Mouse (Mus musculus) intestine, embryonic 16.5 days (tissue): ENCODE measurements around the gene Cers6. TPM values are rescaled to one million over a fixed set of nuclear protein-coding genes. Genes with fewer than 3 reads are reported as not detected.

ENCODE experiments used
- ATAC-seq: fragments of 200-750 bp; cut with Nextera tagmentation; 2 replicates; pipeline ENCODE4 v1.8.0; 2017; ENCODE audit warnings: moderate TSS enrichment, moderate library complexity
- H3K27ac ChIP-seq: fragments of 300-500 bp; sonication (generic); 2 replicates; pipeline ENCODE4 v1.5.1; 2014; ENCODE audit warnings: mild to moderate bottlenecking, low read length
- H3K27me3 ChIP-seq: fragments of 300-500 bp; sonication (generic); replicated peaks from 2 replicates; pipeline ENCODE4 v1.6.1; 2014; ENCODE audit warnings: low read length, control low read depth, mixed read lengths; ENCODE audit not compliant: control insufficient read depth, insufficient read depth
- H3K36me3 ChIP-seq: fragments of 300-500 bp; sonication (generic); 2 replicates; pipeline ENCODE4 v1.6.1; 2014; ENCODE audit warnings: low read length, control low read depth; ENCODE audit not compliant: control insufficient read depth, insufficient read depth
- H3K4me1 ChIP-seq: fragments of 300-500 bp; sonication (generic); 2 replicates; pipeline ENCODE4 v1.6.1; 2014; ENCODE audit warnings: low read length, control low read depth, mixed read lengths; ENCODE audit not compliant: control insufficient read depth, insufficient read depth
- H3K4me2 ChIP-seq: fragments of 300-500 bp; sonication (generic); 2 replicates; pipeline ENCODE4 v1.6.1; 2014; ENCODE audit warnings: low read depth, low read length, control low read depth
- H3K4me3 ChIP-seq: fragments of 300-500 bp; sonication (generic); 2 replicates; pipeline ENCODE4 v1.5.1; 2014; ENCODE audit warnings: mild to moderate bottlenecking, low read length
- H3K9ac ChIP-seq: fragments of 300-500 bp; sonication (generic); 2 replicates; pipeline ENCODE4 v1.6.1; 2014; ENCODE audit warnings: low read depth, low read length
- H3K9me3 ChIP-seq: fragments of 300-500 bp; sonication (generic); 2 replicates; pipeline ENCODE4 v1.6.1; 2016; ENCODE audit warnings: low read length, control low read depth; ENCODE audit not compliant: control insufficient read depth
- WGBS: fragments of 180-500 bp; shearing (Covaris S2); extraction: QIAGEN DNeasy Blood & Tissue Kit; methylation state at CpG from one replicate; pipeline ENCODE4 v1.1.7; 2014; 5-methylcytosine and 5-hydroxymethylcytosine counted together
- polyA plus RNA-seq: library from polyadenylated mRNA; unstranded; fragments of >200 nt; fragmentation: Nextera tagmentation; extraction: Ambion mirVana; gene quantifications from 2 replicates; pipeline ENCODE4 v1.2.1, GENCODE M21; 2015

The Cers6 gene
- polyA plus RNA-seq, 1 experiment from 2014 or later: 39.6 TPM

DNA sequence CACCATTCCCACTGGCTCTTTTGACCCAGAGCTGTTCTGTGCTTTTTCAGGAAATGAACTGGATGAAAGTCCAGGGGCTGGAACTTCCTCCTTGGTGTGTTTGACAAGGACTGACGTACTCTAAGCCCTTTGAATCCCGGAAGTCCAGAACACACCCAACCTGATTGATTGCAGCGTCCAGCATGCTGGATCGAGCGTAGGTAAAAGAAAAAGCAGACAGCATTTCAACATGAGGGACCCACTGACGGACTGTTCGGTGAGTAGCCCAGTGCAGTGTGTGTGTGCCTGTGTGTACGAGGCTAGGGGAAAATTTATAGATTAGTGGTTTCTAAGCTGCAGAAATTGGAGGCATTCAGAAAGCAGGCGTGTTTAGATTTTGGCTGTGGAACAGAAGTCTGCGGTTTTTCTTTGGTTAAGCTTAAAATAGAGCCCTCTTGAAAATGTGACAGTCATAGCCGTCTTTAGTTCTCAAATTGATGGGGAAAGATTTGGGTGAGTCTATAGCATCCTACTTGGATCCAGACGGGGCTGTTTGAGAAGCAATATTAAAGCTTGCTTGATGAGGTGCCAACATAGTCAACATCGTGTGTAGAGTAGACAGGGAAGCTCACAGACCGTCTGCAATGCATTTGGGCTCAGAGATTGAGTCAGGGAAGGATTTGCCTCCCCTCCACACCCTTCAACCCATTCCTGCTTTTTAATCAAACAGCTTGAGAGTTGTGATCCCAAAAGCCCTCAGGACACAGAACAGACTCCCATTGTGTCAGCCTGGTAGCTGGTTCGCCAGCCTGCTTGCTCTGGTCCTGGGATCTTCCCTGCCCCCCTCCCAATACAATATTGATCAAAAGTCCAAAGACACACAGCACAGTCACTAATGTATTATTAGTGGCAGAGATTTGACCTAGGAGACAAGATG is 274.7 kb downstream of the Cers6 start, which contains the start of gene Nostrin:
Nostrin (plus strand) TSS at position 140 of the 916 bp plus-strand sequence.
- WGBS: 25% methylated on average over 15 of the region's 15 CpGs
- Histone ChIP-seq H3K9me3 (no peaks in the 10 kb centered on the region), H3K27ac (peak within 1 kb of the TSS; percentile 74), H3K36me3 (no peaks in the 10 kb centered on the region), H3K4me1 (peaks cover 9% of the 10 kb centered on the region), H3K4me3 (peak within 1 kb of the TSS; percentile 49), H3K4me2 (peak within 1 kb of the TSS; percentile 44), H3K27me3 (no peaks in the 10 kb centered on the region), H3K9ac (peak within 1 kb of the TSS; percentile 46)
- ATAC-seq: peak; percentile 92

DNA sequence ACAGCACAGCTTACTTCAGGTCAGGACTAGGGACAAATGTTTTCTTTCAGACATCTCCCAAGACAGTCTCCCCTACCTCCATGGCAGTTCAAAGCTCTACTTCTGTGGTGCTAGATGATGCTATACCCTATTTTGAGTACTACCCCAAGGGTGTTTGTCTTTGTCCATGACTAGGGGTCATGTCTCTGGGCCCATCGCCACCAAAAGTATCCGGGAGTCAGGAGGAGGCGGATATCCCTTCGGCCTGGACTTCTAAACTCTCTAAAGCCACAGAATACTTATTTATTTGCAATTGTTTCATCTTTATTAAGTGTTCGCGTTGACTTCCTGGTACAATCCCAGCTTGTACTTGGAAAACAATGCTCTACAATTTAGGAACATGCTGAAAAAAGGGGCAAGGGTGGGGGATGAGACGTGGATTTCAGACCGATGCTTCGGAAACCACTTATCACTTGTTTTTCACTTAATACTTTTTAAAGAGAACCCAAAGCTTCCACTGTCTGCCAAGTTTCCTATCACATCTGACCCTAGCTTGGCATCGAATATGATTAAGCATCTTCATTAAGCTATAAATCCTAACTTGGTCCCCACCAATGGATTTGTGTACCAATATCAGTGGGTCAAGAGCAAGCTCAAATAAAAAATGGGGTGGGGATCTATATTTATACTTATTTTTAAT is 276.3 kb downstream of the Cers6 start:
- no peak overlapping the region for H3K4me3 ChIP-seq
- no peaks in the 10 kb centered on the region for H3K27me3 ChIP-seq
- H3K4me2 ChIP-seq: peak overlapping the region; percentile 44; the same call in 1 of the 2 replicates
- ATAC-seq: no peak
- H3K36me3 ChIP-seq: no peaks in the 10 kb centered on the region
- H3K27ac ChIP-seq: no peak overlapping the region
- 86% methylated on average over 10 of the region's 10 CpGs for WGBS
- no peaks in the 10 kb centered on the region for H3K9me3 ChIP-seq
- H3K4me1 ChIP-seq: peaks cover 9% of the 10 kb centered on the region
- no peak overlapping the region for H3K9ac ChIP-seq

DNA sequence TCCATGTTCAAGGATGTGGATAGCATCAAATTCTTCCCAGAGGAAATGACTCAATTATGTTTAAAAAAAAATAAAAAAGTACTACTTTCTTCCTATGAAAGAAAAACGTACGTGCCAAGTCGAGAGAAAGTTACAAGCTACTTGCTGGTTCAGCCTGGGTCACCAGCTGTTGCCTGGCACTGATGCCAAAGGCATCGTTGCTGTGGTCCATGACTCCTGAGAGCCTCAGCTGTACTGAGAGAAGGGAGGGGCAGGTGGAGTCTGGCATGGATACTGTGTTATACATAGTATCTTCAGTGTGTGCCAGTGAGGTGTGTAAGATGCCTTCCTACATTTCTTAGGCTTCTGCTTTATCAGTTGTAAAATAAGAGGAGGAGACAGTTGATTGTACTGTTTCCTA is 277.5 kb downstream of the Cers6 start:
- Histone ChIP-seq H3K27me3 (no peaks in the 10 kb centered on the region), H3K27ac (no peak overlapping the region), H3K9me3 (no peaks in the 10 kb centered on the region), H3K9ac (no peak overlapping the region), H3K36me3 (no peaks in the 10 kb centered on the region), H3K4me2 (no peak overlapping the region), H3K4me1 (peaks cover 9% of the 10 kb centered on the region), H3K4me3 (no peak overlapping the region)
- no peak for ATAC-seq
- 54% methylated on average over 4 of the region's 4 CpGs for WGBS

DNA sequence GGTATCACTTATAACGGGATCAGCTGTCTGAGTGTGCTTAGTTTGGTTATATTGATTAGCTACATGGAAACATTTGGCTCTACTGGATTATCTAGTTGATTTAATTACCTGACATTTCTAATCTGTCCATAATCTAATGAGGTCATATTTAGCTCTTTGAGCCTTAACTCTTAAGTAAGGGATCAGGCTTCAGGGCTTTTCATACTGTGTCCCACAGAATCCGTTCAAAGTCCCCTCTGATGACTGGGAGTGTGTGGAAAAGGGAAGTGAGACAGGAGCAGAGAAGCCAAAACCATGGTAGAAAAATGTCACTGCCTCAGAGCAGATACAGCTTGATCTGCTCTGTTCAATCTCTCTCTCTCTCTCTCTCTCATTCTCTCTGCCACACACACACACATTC is 279.0 kb downstream of the Cers6 start:
- Histone ChIP-seq H3K4me1 (peaks cover 5% of the 10 kb centered on the region), H3K27ac (no peak overlapping the region), H3K9me3 (no peaks in the 10 kb centered on the region), H3K9ac (no peak overlapping the region), H3K4me3 (no peak overlapping the region), H3K27me3 (no peaks in the 10 kb centered on the region), H3K4me2 (no peak overlapping the region), H3K36me3 (no peaks in the 10 kb centered on the region)
- ATAC-seq: no peak
- 64% methylated on average over 2 of the region's 2 CpGs for WGBS

DNA sequence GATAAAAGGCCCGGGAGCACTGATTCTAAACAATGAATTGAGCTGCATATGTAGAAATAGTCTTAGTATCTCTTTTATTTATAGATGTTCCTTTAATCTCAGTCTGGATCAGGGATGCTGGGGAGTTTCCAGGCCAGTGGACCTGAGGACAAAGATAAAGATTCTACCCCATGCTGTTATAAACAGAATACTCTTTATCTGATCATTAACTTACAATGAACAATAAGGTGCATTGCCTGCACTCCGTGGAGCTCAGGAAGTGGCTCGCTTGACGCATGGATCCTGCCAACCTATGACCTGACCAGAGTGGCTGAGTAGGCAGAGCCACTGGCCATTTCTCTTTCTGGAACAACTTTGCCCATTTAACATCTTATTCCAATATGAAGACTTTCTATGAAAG is 279.6 kb downstream of the Cers6 start:
- WGBS: 60% methylated on average over 4 of the region's 4 CpGs
- H3K27ac ChIP-seq: no peak overlapping the region

DNA sequence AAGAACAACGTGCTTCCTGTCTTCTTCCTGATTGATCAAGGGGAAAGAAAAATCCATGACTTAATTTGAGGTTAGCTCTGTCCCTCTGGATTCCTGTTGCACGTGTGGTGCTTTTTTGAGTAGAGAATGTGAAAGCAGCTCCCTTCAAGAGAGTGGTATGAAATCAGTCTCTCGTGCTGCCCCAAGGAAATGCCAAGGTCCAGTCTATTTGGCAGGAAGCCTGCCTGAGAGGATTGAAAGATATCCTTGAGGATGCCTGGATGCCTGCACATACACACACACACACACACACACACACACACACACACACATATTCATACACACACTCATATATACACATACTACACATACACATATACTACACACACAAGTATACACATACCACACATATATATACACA is 287.4 kb downstream of the Cers6 start:
- Histone ChIP-seq H3K4me2 (no peak overlapping the region), H3K4me1 (0 out of 2 replicates have a peak, but pooled peaks cover 4% of the 10 kb centered on the region), H3K27me3 (no peaks in the 10 kb centered on the region), H3K9ac (no peak overlapping the region), H3K36me3 (no peaks in the 10 kb centered on the region), H3K4me3 (no peak overlapping the region), H3K9me3 (no peaks in the 10 kb centered on the region), H3K27ac (no peak overlapping the region)
- 75% methylated on average over 3 of the region's 3 CpGs for WGBS
- ATAC-seq: no peak

More for the DNA sequence above, 279.6 kb downstream of the Cers6 start:
- H3K9ac ChIP-seq: no peak overlapping the region
- no peak overlapping the region for H3K4me3 ChIP-seq
- no peak overlapping the region for H3K4me2 ChIP-seq
- no peaks in the 10 kb centered on the region for H3K9me3 ChIP-seq
- H3K4me1 ChIP-seq: no peaks in the 10 kb centered on the region; the same call in 1 of the 2 replicates
- H3K27me3 ChIP-seq: no peaks in the 10 kb centered on the region
- no peak for ATAC-seq
- no peaks in the 10 kb centered on the region for H3K36me3 ChIP-seq

DNA sequence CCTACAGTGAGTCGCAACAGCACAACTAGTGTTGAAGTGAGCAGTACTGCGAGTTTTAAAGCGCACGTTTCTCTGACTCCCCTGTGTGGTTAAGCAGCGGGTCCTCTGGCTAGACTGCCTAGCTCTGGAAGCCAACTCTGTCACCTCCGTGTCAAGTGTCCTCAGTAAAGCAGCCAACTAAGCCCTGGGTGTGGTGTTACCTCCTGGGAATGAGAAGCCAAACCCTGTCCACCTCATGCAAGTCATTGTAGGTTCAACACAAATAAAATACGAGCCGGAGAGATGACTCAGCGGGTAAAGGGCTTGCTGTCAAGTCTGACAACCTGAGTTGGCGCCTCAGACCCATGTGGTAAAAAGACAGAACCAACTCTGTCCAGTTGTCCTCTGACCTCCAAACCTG is 287.9 kb downstream of the Cers6 start:
- Histone ChIP-seq H3K27ac (no peak overlapping the region), H3K4me1 (0 out of 2 replicates have a peak, but pooled peaks cover 4% of the 10 kb centered on the region), H3K9me3 (no peaks in the 10 kb centered on the region), H3K4me2 (no peak overlapping the region), H3K9ac (no peak overlapping the region), H3K27me3 (no peaks in the 10 kb centered on the region), H3K36me3 (no peaks in the 10 kb centered on the region), H3K4me3 (no peak overlapping the region)
- ATAC-seq: no peak; the same call in 1 of the 2 replicates
- 79% methylated on average over 10 of the region's 10 CpGs for WGBS

DNA sequence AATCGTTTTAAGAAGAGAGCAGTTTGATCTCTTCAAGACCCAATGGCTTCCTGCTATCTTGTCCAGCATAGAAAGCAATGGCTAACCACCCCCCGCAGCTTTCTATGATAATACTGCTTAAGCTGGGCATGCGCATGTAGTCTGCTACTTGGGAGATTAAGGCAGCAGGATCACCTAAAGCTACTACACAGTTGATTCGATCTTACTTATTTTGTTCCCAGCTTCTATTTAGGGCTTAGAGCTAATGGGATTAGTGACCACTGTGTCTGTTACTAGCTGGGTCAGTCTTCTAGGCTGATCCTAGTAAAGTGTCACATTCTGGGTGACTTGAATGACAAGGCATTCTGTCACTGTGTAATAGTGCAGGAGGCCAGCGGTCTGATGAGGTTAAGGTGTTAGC is 289.6 kb downstream of the Cers6 start:
- no peaks in the 10 kb centered on the region for H3K9me3 ChIP-seq
- H3K4me2 ChIP-seq: no peak overlapping the region
- no peaks in the 10 kb centered on the region for H3K27me3 ChIP-seq
- WGBS: 81% methylated on average over 5 of the region's 5 CpGs
- ATAC-seq: no peak
- 0 out of 2 replicates have a peak, but pooled peaks cover 4% of the 10 kb centered on the region for H3K4me1 ChIP-seq
- H3K36me3 ChIP-seq: no peaks in the 10 kb centered on the region
- no peak overlapping the region for H3K9ac ChIP-seq
- no peak overlapping the region for H3K27ac ChIP-seq
- no peak overlapping the region for H3K4me3 ChIP-seq

DNA sequence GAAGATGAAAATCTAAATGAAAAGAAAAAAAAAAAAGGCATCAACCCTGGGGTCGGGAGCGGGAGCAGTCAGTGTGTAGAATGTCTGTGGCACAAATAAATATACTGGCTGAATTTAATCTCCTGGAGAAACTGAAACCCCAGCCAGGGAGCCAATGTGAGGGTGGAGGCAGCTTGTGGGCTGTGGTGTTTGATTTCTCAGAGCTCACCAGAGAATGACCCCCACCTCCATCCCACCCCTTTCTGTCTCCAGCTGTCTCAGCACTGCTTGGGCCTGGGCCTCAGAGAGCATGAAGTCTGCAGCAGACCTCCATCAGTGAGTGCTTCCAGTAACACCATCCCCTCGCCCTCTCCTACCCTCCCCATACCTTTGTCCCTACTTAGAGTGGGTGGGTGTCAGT is 294.6 kb downstream of the Cers6 start:
- Histone ChIP-seq H3K27ac (no peak overlapping the region), H3K36me3 (no peaks in the 10 kb centered on the region), H3K9ac (no peak overlapping the region), H3K4me1 (peaks cover 4% of the 10 kb centered on the region; the same call in 1 of the 2 replicates), H3K9me3 (no peaks in the 10 kb centered on the region), H3K4me2 (no peak overlapping the region), H3K27me3 (no peaks in the 10 kb centered on the region), H3K4me3 (no peak overlapping the region)
- WGBS: 66% methylated on average over 3 of the region's 3 CpGs
- no peak for ATAC-seq
